Mouse (Mus musculus) kidney, adult 11 months (tissue): ENCODE data around the gene Lrrc58.

Experiments used
- DNase-seq: peaks from one replicate; pipeline ENCODE4 v3.0.0; 2022

Lrrc58 gene

GRCm38 (mm10) chr16:37929006-37929405, 60.8 kb downstream of the Lrrc58 start:
- DNase-seq, result no peak

DNA sequence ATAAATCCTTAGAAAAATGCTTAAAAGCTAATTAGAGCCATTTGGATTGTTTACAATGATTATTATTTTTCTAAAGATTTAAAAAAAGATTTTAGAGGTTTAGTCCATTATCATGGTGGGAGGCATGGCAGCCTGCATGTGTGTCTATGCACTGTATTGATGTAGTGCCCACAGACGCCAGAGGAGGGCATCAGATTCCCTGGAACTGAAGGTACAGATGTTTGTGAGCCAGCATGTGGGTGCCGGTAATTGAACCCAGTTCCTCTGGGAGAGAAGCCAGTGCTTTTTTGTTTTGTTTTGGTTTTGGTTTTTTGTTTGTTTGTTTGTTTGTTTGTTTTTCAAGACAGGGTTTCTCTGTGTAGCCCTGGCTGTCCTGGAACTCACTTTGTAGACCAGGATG, 61.4 kb downstream of the Lrrc58 start:
- no peak for DNase-seq

DNA sequence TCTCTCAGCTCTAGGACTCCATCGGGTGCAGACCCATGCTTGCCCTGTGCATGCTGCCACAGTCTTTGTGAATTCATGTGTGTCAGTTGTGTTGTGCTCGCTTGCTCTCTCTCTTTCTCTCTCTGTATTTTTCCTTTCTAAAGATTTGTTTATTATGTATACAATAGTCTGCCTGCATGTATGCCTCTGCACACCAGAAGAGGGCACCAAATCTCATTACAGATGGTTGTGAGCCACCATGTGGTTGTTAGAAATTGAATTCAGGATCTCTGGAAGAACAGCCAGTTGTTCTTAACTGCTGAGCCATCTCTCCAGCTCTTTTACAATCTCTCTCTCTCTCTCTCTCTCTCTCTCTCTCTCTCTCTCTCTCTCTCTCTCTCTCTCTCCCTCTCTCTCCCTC, 66.7 kb downstream of the Lrrc58 start:
- no peak for DNase-seq

DNA sequence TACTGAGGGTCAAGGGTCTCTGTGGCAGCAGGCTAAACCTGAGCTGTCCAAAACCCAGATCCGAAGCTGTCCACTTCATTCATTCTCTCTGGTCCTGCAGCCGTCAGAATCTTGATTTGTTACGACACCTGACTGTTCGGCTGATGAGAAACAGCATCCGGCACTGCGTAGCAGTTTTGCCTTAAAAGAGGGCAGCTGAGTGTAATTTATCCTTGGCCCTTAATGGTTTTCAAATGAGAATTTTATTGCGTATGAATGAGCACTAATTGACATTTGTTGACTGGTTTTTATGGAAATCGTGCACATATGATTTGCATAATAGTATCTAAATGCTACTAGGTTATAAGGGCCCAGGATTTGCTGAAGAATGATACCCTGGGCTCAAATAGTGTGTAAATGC, 69.1 kb downstream of the Lrrc58 start:
- no peak for DNase-seq
